Mouse (Mus musculus) liver, adult 2 months (tissue): ENCODE results near the gene 1700013F07Rik. TPM values are rescaled to one million over a fixed set of nuclear protein-coding genes. Genes with fewer than 3 reads are reported as not detected.
A peak's percentile ranks its signal among the peaks of the same experiment; 100 is the strongest.

Experiments used
- DNase-seq: peaks from one replicate; pipeline ENCODE4 v3.0.0-alpha.2; 2011; ENCODE audit warnings: low read depth, low spot score; ENCODE audit errors: extremely low read depth
- H3K27ac ChIP-seq: fragments of 200-500 bp; replicated peaks from 2 replicates; pipeline ENCODE4 v1.5.1; 2012; ENCODE audit warnings: low read depth, mild to moderate bottlenecking, control low read depth, inconsistent platforms, low read length; ENCODE audit not compliant: insufficient read depth
- H3K27me3 ChIP-seq: fragments of 200-500 bp; 2 replicates; pipeline ENCODE4 v1.6.1; 2012; ENCODE audit warnings: mild to moderate bottlenecking, moderate library complexity, low read length, inconsistent platforms; ENCODE audit not compliant: control insufficient read depth, insufficient read depth
- H3K36me3 ChIP-seq: fragments of 200-500 bp; 2 replicates; pipeline ENCODE4 v1.6.1; 2012; ENCODE audit warnings: low read length, inconsistent platforms; ENCODE audit not compliant: control insufficient read depth, insufficient read depth
- H3K4me1 ChIP-seq: fragments of 200-500 bp; 2 replicates; pipeline ENCODE4 v1.6.1; 2011; ENCODE audit warnings: low read length; ENCODE audit not compliant: control insufficient read depth, insufficient read depth
- H3K4me3 ChIP-seq: fragments of 200-500 bp; 2 replicates; pipeline ENCODE4 v1.5.1; 2011; ENCODE audit warnings: low read depth, mild to moderate bottlenecking, control low read depth, low read length, moderate library complexity; ENCODE audit not compliant: insufficient read depth
- H3K79me2 ChIP-seq: fragments of 200-500 bp; 2 replicates; pipeline ENCODE4 v1.6.1; 2012; ENCODE audit warnings: inconsistent platforms, mild to moderate bottlenecking, low read length, moderate library complexity; ENCODE audit not compliant: control insufficient read depth, insufficient read depth
- H3K9ac ChIP-seq: fragments of 200-500 bp; 2 replicates; pipeline ENCODE4 v1.6.1; 2012; ENCODE audit warnings: low read depth, mild to moderate bottlenecking, control low read depth, inconsistent platforms, low read length
- CTCF ChIP-seq: fragments of 200-500 bp; IDR thresholded peaks from 2 replicates; pipeline ENCODE4 v1.5.1; 2011; ENCODE audit warnings: low read depth, low read length, control low read depth
- POLR2A ChIP-seq: fragments of 200-500 bp; IDR thresholded peaks from 2 replicates; pipeline ENCODE4 v1.6.1; 2011; ENCODE audit warnings: low read length, control low read depth; ENCODE audit not compliant: insufficient read depth; ENCODE audit errors: extremely low read depth
- WGBS: fragments of 180-500 bp; shearing (Covaris S2); methylation state at CpG from one replicate; pipeline ENCODE4 v1.1.7; 2018; 5-methylcytosine and 5-hydroxymethylcytosine counted together
- polyA plus RNA-seq: library from polyadenylated mRNA; depleted of rRNA; stranded (reverse); fragments of >200 nt; gene quantifications from 2 replicates; pipeline ENCODE4 v1.2.3, GENCODE M21; 2012; rRNA removed
- total RNA-seq: library from RNA; depleted of rRNA; stranded (reverse); fragments of >200 nt; gene quantifications from 2 replicates; pipeline ENCODE4 v1.2.3, GENCODE M21; 2014; rRNA removed

1700013F07Rik gene
- not detected in 2 replicates for total RNA-seq
- polyA plus RNA-seq: not detected in 2 replicates

GRCm38 (mm10) chr3:108533951-108534350 lies at the start of gene 1700013F07Rik:
Gene 1700013F07Rik (plus strand): TSS chr3:108534150.
- Histone ChIP-seq H3K4me3 (no peak within 1 kb of the TSS), H3K79me2 (no peaks in the 10 kb centered on the region), H3K4me1 (peaks cover 5% of the 10 kb centered on the region; the same call in 1 of the 2 replicates), H3K9ac (no peak within 1 kb of the TSS), H3K36me3 (no peaks in the 10 kb centered on the region), H3K27ac (peak within 1 kb of the TSS; percentile 71), H3K27me3 (peaks cover 5% of the 10 kb centered on the region; the same call in 1 of the 2 replicates)
- WGBS: 48% methylated on average over 6 of the region's 6 CpGs
- DNase-seq: no peak
- TF ChIP-seq CTCF (no peak), POLR2A (no peak)

GRCm38 (mm10) chr3:108484749-108485148 lies 49.2 kb upstream of the 1700013F07Rik start:
- DNase-seq: no peak
- no peak overlapping the region for H3K27ac ChIP-seq
- 86% methylated on average over 4 of the region's 4 CpGs for WGBS
- no peaks in the 10 kb centered on the region for H3K79me2 ChIP-seq
- H3K9ac ChIP-seq: no peak overlapping the region
- no peak overlapping the region for H3K4me3 ChIP-seq
- no peaks in the 10 kb centered on the region for H3K36me3 ChIP-seq
- no peak for TF ChIP-seq POLR2A
- no peak for TF ChIP-seq CTCF
- H3K4me1 ChIP-seq: no peaks in the 10 kb centered on the region; the same call in 1 of the 2 replicates
- H3K27me3 ChIP-seq: no peaks in the 10 kb centered on the region

- H3K4me3 ChIP-seq: no peak overlapping the region
- no peak overlapping the region for H3K27ac ChIP-seq
- H3K36me3 ChIP-seq: no peaks in the 10 kb centered on the region
- peak; percentile 38 for TF ChIP-seq CTCF
- TF ChIP-seq POLR2A: no peak
- H3K27me3 ChIP-seq: no peaks in the 10 kb centered on the region
- H3K9ac ChIP-seq: no peak overlapping the region
- H3K4me1 ChIP-seq: peaks cover 1% of the 10 kb centered on the region; the same call in 1 of the 2 replicates
- no peaks in the 10 kb centered on the region for H3K79me2 ChIP-seq
- no peak for DNase-seq
- 57% methylated on average over 3 of the region's 3 CpGs for WGBS
Measured at GRCm38 (mm10) chr3:108489968-108490367, 44.0 kb upstream of the 1700013F07Rik start.

DNA sequence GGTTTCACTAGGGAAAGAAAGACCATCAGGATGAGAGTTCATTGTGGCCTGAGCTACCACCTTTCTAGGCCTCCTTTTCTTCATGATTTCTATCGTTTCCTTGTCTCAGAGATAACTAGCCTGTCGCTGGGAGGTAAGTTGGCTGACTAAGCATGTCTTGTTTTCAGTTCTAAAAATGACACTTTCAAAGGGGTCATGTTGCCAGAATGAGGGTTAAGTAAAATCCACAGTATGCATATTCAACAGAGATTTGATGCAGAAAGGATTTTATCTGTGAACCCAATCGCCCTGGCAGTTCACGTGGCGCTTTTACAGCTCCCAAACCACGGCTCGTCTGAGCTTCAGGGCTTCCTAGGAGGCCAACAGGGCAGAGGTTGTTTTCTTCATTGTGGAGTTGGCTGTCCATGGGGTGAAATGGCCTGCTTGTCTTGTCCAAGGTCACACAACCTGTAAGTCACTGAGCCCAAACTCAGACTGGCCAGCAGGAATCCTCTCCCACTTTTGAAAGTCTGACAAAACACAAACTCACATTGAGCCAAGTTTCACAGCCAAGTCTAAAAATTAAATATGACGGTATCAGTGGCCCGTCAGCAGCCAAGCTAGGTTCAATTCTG lies 39.0 kb upstream of the 1700013F07Rik start:
- Histone ChIP-seq H3K4me1 (peaks cover 3% of the 10 kb centered on the region; the same call in 1 of the 2 replicates), H3K79me2 (no peaks in the 10 kb centered on the region), H3K27ac (no peak overlapping the region; the same call in 1 of the 2 replicates), H3K9ac (no peak overlapping the region), H3K27me3 (no peaks in the 10 kb centered on the region), H3K36me3 (no peaks in the 10 kb centered on the region), H3K4me3 (no peak overlapping the region)
- 42% methylated on average over 9 of the region's 9 CpGs for WGBS
- DNase-seq: peak; percentile 92
- no peak for TF ChIP-seq CTCF
- TF ChIP-seq POLR2A: no peak

DNA sequence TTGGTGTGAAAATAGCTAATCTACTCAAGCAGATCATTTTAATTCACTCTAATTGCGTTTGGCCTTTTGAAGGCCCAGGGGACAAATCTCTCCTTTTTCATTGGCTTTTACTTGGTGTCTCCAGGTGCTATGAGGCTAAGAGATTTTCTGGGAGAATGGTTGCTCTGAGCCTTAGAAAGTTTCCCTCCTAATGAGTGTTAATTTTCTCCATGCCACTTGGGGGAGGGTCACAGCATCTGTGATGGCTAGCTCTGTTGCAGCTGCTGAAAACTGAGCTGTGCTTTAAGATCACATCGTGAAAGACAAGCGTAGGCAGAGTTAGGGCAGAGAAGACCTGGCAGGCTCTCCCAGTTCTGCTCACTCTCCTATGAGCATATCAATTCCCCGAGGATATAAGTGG lies 38.5 kb upstream of the 1700013F07Rik start:
- Histone ChIP-seq H3K9ac (no peak overlapping the region), H3K4me1 (peaks cover 3% of the 10 kb centered on the region; the same call in 1 of the 2 replicates), H3K27me3 (no peaks in the 10 kb centered on the region), H3K27ac (peak overlapping the region; percentile 26; the same call in 1 of the 2 replicates), H3K4me3 (no peak overlapping the region), H3K79me2 (no peaks in the 10 kb centered on the region), H3K36me3 (no peaks in the 10 kb centered on the region)
- DNase-seq: no peak
- 65% methylated on average over 4 of the region's 4 CpGs for WGBS
- TF ChIP-seq POLR2A (no peak), CTCF (no peak)

GRCm38 (mm10) chr3:108497602-108498001 lies 36.3 kb upstream of the 1700013F07Rik start:
- no peak overlapping the region for H3K27ac ChIP-seq
- H3K79me2 ChIP-seq: no peaks in the 10 kb centered on the region
- no peaks in the 10 kb centered on the region for H3K27me3 ChIP-seq
- no peak overlapping the region for H3K4me3 ChIP-seq
- DNase-seq: no peak
- TF ChIP-seq POLR2A: no peak
- TF ChIP-seq CTCF: no peak
- H3K4me1 ChIP-seq: peaks cover 3% of the 10 kb centered on the region; the same call in 1 of the 2 replicates
- H3K9ac ChIP-seq: no peak overlapping the region
- no peaks in the 10 kb centered on the region for H3K36me3 ChIP-seq
- WGBS: 63% methylated on average over 9 of the region's 9 CpGs
